Mouse (Mus musculus) spleen, postnatal 4 days (tissue): ENCODE data around the gene Triml2.

Experiments
- DNase-seq, 2 experiments: peaks; one replicate each; pipeline ENCODE4 v3.0.0; 2022; ENCODE audit warnings: low spot score in 2 of 2

Gene Triml2

DNA sequence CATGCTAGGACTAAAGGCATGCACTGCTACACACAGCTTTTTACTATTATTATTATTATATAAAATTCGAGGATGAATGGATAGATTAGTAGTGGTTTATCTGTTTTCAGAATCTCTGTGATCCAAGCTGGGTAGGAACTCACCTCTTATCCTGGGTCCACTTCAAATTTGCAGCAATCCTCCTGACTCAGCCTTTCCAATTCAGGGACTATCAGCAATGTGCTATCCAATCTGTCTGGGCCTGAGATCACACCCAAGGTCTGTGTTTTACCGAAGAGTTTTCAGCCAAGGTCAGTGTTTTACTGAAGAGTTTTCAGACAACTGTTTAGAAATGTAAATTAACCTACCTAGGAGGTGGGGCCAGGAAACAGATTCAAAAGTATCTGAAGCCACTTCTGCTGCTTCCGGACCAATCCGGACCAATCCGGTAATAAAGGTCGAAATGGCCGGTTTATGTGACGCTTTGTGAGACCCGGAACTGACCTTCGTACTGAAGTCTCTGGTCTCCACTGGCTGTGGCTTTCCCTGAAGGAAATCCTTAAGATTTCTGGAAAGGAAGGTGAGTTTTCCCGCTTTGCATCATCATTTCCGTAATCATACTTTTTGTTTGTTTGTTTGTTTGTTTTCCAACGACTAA is at the start of gene Triml2:
Triml2 (plus strand) TSS at position 488 of the 637 bp plus-strand sequence.
- DNase-seq, result no peak

DNA sequence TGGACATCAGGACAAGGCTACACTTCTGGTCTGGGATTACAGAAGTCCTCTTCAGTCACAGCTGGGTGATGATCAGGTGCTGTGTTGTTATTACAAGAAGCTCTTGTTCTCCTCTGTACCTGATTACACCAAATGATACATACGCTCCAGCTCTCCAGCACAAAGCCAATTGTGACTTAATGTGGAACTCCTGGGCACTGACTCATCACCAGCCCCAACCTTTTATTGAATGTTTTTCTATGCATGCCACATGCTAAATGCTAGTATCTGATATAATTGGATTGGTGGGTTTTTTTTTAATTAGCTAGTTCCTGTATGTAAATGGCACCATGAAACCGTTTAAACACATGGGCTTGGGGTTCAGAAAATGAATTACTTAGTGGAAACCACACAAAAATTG is 39.0 kb upstream of the Triml2 start, which contains the start of gene Triml1:
Triml1 (minus strand) TSS at position 101 of the 400 bp plus-strand sequence.
- DNase-seq, result no peak

DNA sequence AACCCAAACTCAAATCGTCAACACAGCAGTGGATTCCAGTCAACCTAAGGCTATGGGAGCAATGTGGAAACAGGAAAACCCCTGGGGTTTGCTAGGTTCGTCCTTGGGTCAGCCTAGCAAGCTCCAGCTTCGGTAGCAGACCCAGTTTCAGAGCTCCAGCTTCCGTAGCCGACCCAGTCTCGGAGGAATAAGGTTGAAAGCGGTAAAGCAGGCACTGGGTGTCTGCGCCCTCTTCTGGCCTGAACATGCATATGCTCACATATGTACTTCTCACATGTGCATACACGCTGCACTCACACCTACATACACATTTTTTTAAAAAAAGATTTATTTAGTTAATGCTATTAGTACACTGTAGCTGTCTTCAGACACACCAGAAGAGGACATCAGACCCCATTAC is 31.0 kb upstream of the Triml2 start:
- DNase-seq, result no peak

DNA sequence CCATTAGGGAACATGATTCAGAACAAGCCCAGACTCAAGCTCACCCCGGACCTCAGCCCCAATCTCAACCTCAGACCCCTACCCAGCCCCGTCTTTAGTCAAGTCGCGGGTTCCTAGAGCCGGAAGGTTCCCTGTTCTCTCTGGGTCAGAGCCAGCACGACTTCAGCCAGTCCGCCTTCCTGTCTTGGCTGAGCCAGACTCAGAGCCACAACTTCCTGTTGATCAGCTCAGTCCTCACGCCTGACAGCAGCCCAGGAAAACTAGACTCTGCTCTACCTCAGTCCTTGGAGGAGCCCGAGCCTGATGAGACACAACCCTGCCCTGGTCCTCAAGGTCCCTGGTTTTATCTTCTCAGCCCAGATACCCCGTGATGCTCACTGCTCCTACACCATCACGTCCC is 17.1 kb upstream of the Triml2 start:
- no peak for DNase-seq

DNA sequence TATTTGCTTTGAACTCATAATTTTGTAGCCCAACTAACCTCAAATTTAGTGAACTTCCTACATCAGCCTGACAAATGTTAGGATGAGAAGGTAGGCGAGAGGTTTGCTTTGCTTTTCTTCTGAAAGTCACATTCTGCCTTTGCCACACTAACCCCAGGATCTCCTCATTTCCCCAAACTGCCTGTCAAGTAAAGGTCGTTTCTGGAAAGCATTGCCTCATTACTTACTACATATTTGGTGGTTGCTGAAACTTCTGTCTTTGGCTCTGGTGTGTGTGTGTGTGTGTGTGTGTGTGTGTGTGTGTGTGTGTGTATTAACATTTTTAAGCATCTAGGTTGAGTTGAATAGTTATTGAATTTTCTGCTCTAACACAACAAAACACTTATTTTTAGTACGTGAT is 15.9 kb upstream of the Triml2 start:
- DNase-seq, result no peak

DNA sequence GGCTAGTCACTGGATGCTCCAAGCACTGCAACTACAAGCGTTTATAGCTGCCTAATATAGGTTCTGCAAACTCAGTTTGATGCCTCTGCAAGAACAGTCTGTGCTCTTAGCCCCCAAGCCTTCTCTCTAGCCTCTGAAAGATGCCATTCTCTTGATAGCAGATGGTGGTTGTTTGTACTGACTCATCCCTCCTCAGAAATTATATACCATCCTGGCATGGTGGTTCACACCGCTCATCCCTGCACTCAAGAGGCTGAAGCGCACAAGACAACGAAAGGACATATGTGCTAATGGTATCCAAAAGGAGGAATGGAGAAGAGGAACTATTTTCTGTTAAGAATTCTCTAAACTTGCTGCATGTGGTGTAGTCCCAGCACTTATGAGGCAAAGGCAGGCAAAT is 12.3 kb upstream of the Triml2 start:
- DNase-seq, result no peak

DNA sequence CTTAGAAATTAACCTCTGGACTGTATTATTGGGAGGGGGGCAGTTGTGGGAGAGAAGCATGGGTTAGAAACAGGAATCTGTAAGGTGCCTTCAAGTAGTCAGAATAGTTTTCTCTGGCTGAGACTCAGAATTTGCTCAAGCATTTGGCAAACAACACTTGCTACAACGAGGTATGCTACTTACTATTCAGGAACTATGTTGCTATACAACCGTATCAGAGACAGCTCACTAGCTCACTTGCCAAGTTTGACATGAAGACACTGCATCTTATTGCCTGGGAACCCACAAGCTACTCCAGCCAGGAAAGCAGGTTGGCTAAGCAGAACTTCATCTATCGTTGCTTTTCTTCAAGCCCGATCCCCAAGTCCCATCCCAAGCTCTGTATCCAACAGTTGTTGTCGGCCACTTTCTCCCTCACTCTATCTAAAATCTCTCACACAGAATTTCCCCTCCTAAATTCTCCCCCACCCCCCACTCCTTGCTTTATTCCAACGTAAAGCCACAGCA is 11.0 kb upstream of the Triml2 start:
- no peak for DNase-seq

DNA sequence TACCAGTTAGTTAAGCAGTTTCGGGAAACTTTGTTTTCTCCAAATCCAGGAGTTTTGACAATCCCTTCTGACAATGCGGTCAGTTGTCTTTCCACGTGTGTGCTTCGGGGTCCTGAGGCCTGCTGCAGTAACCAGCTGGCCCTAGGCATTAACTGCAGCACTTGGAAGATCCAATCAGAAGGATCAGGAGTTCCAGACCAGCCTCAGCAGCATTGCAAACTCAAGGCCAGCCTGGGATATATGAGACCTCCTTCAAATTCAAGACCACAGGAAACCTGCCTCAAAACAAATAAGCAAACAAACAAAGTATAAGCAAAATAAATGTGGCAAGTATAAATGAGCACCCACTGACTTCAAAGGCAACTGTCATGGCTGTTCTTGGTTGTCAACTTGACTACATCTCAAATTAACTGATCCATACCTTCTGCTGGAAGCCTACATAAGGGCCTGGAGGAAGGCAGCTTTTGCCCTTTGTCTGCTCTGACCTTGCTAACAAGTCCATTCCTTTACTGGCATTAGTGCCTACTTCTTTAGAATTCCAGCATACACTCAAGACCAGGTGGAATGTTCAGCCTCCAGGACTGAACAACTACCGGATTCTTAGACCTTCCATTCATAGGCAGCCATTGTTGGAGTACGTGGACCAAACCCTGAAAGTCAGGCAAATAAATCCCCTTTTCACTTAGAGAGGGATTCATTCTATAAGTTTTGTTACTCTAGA is 3.4 kb upstream of the Triml2 start:
- no peak for DNase-seq

DNA sequence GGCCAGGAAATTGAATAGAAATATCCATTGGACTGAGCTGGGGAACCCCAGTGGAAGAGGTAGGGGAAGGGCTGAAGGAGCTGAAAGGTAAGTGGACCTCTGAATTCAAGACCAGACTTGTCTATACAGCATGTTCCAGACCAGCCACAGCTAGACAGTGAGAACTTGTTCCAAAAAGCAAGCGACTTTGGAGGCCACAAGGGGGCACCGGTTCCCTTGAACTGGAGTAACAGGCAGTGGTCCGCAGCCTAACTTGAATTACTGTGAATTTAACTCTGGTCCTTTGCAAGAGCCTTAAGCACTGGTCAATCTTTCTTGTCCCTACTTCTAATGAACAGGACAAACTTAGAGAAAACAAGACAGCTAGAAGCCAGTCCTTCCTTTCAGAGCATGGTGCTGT is 2.1 kb upstream of the Triml2 start:
- DNase-seq, result no peak

DNA sequence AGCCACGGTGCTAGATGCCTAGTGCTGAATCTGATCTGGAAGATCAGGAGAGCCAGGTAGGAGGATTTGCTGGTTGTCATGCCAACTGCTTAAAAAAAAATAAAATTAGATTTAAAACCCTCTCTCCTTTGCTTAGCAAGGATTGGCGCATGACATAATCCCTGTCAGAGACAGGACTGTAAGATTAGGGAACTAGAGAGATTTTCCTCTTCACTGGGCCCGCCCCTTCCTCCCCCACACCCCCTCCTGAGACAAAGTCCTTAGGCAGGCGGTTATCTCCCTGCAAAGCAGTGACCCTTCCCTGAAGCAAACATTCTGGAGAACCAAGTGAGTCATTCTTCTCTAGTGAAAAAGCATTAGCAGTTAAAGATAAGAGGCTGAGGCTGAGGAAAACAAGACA is 1.2 kb upstream of the Triml2 start:
- no peak for DNase-seq

DNA sequence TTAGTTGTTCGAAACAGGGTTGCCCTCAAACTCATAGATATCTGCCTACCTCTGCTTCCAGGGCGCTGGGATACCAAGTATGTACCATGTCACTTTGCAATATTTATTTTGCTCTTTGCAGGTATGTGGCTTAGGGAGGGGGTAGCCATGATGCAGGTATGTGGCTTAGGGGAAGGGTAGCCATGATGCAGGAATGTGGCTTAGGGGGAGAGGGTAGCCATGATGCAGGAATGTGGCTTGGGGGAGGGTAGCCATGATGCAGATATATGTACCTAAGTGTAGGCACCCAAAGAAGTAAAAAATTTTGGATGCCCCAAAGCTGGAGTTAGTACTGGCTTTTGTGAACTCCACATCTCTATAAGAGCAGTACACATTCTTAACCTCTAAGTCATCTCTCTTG is 1.9 kb downstream of the Triml2 start:
- DNase-seq, result no peak

DNA sequence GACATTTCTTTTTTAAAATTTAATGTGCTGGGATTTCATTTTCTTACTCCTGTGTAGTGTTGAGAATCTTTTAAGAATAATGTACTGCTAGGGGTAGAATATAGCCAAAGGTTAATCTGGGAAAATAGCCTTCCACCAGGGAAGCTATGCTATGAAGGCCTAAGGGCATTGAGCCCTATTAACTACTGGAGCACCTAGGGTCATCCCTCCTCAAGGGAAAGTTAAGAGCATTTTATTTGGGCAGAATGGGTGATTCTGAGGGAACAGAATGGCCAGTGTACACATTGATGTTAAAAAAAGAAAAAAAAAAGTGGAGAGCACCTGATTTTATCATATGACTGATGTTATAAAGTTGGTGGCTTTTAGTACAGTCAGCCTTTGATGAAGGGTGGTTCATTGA is 35.2 kb downstream of the Triml2 start:
- no peak for DNase-seq

DNA sequence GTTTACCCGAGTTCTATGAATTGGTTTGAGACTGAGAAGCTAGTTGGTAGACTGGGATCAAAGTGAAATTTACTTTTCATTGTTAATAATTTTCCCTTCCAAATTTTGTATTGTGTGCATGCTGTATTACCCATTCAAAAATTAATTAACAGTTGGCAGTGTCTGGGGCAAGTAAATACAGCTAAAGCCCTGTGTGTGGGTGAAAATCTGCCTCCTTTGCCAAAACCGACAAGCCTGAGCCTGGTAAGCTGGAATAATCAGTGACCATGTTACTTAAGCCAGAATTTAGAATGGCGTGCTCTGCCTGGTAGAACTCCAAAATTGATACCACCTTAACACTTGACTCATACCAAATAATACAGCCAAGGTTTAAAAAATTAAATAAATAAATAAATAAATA is 63.0 kb downstream of the Triml2 start:
- no peak for DNase-seq
